Mouse (Mus musculus): Measurements from ENCODE around the gene Tex33. TPM values are rescaled to one million over a fixed set of nuclear protein-coding genes. Genes with fewer than 3 reads are reported as not detected.

The Tex33 gene
- total RNA-seq, 2 experiments from 2014 or later, result not detected

- DNase-seq, result no peak
Measured at GRCm38 (mm10) chr15:78414157-78414556, 18.4 kb upstream of the Tex33 start.

- DNase-seq, result no peak
Measured at GRCm38 (mm10) chr15:78413719-78414117, 18.0 kb upstream of the Tex33 start.

GRCm38 (mm10) chr15:78413083-78413718 is 17.5 kb upstream of the Tex33 start:
- DNase-seq, result no peak

- no peak for DNase-seq
Measured at GRCm38 (mm10) chr15:78409570-78410052, 13.9 kb upstream of the Tex33 start.

GRCm38 (mm10) chr15:78406293-78406934 is 10.7 kb upstream of the Tex33 start, which contains the start of gene Mpst:
Gene Mpst, plus strand, starts transcription at chr15:78406416.
- peak; percentile 84 for DNase-seq

GRCm38 (mm10) chr15:78405517-78406211 is 10.0 kb upstream of the Tex33 start, which contains the start of gene Tst:
Gene Tst, minus strand, starts transcription at chr15:78405907.
- peak; percentile 80 for DNase-seq

GRCm38 (mm10) chr15:78405098-78405497 is 9.4 kb upstream of the Tex33 start:
- DNase-seq, result no peak

GRCm38 (mm10) chr15:78403896-78404295 is 8.2 kb upstream of the Tex33 start:
- DNase-seq, result peak; percentile 37

- DNase-seq, result no peak
Measured at GRCm38 (mm10) chr15:78403301-78403741, 7.6 kb upstream of the Tex33 start.

GRCm38 (mm10) chr15:78402423-78402822 is 6.7 kb upstream of the Tex33 start:
- DNase-seq, result peak; percentile 33

- peak; percentile 68 for DNase-seq
Measured at GRCm38 (mm10) chr15:78401921-78402320, 6.2 kb upstream of the Tex33 start.

GRCm38 (mm10) chr15:78401345-78401744 is 5.6 kb upstream of the Tex33 start:
- DNase-seq, result no peak

- no peak for DNase-seq
Measured at GRCm38 (mm10) chr15:78390855-78391254, 4.9 kb downstream of the Tex33 start.

- DNase-seq, result no peak
Measured at GRCm38 (mm10) chr15:78385564-78385963, 10.1 kb downstream of the Tex33 start.

GRCm38 (mm10) chr15:78384220-78385116 is 11.2 kb downstream of the Tex33 start:
- no peak for DNase-seq

GRCm38 (mm10) chr15:78383450-78384219 is 12.1 kb downstream of the Tex33 start:
- DNase-seq, result no peak

- DNase-seq, result no peak
Measured at GRCm38 (mm10) chr15:78382115-78382514, 13.6 kb downstream of the Tex33 start.

- DNase-seq, result no peak
Measured at GRCm38 (mm10) chr15:78380741-78381140, 15.0 kb downstream of the Tex33 start.

GRCm38 (mm10) chr15:78380208-78380607 is 15.5 kb downstream of the Tex33 start:
- no peak for DNase-seq

- DNase-seq, result no peak
Measured at GRCm38 (mm10) chr15:78378556-78378955, 17.2 kb downstream of the Tex33 start.

GRCm38 (mm10) chr15:78377859-78378258 is 17.9 kb downstream of the Tex33 start:
- DNase-seq, result no peak
